Mouse (Mus musculus) brain, embryonic 14.5 days (tissue): ENCODE data around the gene Pcbp3. TPM values are rescaled to one million over a fixed set of nuclear protein-coding genes. Genes with fewer than 3 reads are reported as not detected.
A peak's percentile ranks its signal among the peaks of the same experiment; 100 is the strongest.

Source experiments
- DNase-seq: peaks from one replicate; pipeline ENCODE4 v3.0.0-alpha.2; 2011; ENCODE audit warnings: low read depth
- CTCF ChIP-seq: fragments of 200-500 bp; IDR thresholded peaks from 2 replicates; pipeline ENCODE4 v1.5.1; 2012; ENCODE audit warnings: inconsistent platforms, mild to moderate bottlenecking, moderate library complexity, borderline replicate concordance; ENCODE audit not compliant: insufficient read depth, insufficient read length; ENCODE audit errors: extremely low read depth
- POLR2A ChIP-seq: fragments of 200-500 bp; IDR thresholded peaks from 2 replicates; pipeline ENCODE4 v1.6.1; 2012; ENCODE audit warnings: mild to moderate bottlenecking, inconsistent platforms, borderline replicate concordance; ENCODE audit not compliant: poor library complexity, insufficient read depth, insufficient read length, severe bottlenecking; ENCODE audit errors: extremely low read depth
- polyA plus RNA-seq: library from polyadenylated mRNA; depleted of rRNA; stranded (reverse); fragments of >200 nt; gene quantifications from 2 replicates; pipeline ENCODE4 v1.2.3, GENCODE M21; 2012

The Pcbp3 gene
- polyA plus RNA-seq, 1 experiment: 39.0 TPM

DNA sequence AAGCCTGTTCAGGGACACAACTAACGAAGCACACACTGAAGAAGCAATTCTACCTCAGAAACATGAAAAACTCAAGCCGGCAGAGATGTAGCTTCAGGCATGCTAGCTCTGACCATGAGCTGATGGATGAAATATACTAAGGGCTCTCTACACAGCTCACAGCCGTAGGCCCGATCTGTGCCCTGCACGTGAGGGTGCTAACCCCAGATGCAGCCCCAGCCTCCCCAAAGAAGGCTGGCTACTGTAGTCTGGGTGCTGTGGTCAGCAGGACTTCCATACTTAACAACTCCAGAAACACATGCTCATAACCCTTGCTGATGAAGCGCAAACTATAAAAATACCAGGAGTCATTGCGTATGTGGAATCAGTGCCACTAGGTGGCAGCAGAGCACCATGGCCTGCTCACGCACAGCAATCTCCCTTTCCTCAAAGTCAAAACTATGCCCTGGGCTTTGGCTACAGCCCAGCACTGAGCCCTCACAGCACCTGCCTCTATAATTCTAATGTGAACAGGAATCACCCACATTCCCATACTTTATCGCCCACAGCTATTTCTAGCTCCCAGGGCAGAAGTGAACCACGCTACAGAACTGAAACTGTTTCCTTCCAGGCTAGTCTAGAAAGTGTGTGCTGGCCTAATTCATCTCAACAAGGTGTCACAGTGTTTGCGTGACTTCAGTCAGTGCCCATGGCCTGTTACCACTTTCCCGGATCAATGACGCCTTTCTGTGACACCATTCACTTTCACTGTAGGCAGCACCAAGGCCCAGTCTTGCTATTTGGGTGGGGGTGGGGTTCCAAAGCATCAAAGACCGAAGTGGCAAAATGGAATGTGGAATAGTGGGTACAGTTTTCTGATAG, 126.0 kb downstream of the Pcbp3 start:
- DNase-seq: peak; percentile 88
- TF ChIP-seq CTCF (peak; percentile 99), POLR2A (no peak)

GRCm38 (mm10) chr10:76832841-76833240, 128.8 kb downstream of the Pcbp3 start:
- no peak for DNase-seq
- no peak for TF ChIP-seq POLR2A
- no peak for TF ChIP-seq CTCF

DNA sequence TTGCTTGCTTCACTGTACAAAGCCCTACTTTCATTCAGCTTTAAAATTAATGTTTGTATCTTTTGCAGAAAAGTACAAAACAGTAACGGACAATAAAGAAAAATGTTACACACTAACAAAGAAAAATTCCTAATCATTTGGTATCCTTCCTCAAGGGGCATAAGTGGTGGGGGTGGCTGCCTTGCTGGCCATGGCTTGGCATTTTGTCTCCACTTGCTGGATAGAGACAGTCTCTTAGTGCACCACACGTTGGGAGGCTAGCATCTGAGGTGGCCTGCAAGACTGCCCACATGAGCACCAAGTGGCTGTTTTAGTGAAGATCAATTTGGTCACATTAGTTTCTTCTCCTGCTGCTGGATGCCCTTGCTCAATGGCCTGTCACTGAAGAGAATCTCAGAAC, 129.8 kb downstream of the Pcbp3 start:
- no peak for TF ChIP-seq POLR2A
- TF ChIP-seq CTCF: no peak
- DNase-seq: no peak

- DNase-seq: no peak
- TF ChIP-seq CTCF (no peak), POLR2A (no peak)
Measured at GRCm38 (mm10) chr10:76831151-76831550, 130.5 kb downstream of the Pcbp3 start.

DNA sequence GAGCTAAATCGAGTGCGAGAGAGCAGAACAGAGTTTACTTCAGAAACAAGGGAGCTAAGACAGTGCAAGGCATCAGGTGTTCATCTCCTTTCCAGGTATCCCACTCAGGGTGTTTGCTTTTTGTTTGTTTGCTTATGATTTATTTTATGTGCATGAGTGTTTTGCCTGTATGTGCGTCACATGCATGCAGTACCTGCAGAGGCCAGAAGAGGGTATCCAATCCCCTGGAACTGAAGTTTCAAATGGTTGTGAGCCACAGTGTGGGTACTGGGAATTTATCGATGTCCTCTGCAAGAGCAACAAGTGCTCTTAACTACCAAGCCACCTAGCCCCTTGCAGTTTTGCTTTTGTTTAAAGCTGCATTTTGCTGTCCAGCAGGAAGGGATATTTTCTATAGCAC, 132.8 kb downstream of the Pcbp3 start:
- TF ChIP-seq POLR2A (no peak), CTCF (no peak)
- no peak for DNase-seq

- DNase-seq: no peak
- TF ChIP-seq CTCF (no peak), POLR2A (no peak)
Measured at GRCm38 (mm10) chr10:76822698-76823097, 139.0 kb downstream of the Pcbp3 start.

- DNase-seq: no peak
- TF ChIP-seq POLR2A: no peak
- TF ChIP-seq CTCF: no peak
Measured at GRCm38 (mm10) chr10:76819321-76819720, 142.4 kb downstream of the Pcbp3 start.

- no peak for DNase-seq
Measured at GRCm38 (mm10) chr10:76818337-76818736, 143.3 kb downstream of the Pcbp3 start.

DNA sequence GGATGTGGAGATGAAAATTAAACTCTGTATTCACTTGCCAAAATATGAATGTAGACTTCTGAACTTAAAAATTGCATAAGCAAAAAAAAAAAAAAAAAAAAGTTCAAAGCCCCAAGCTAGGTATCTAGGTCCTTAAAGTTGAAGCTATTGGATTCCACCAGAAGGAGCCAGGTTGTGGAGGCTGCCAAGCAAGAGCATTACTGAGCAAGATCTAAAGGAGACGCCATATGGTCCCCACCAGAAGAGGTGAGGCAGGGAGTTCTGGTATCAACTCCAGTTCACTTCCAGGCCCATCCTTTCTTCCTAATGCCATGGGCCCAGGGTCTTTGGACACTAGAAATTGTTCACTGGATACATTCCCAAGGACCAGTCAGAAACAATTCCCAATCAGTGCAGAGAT, 144.8 kb downstream of the Pcbp3 start:
- TF ChIP-seq POLR2A: no peak
- TF ChIP-seq CTCF: no peak
- DNase-seq: no peak

More at GRCm38 (mm10) chr10:76818337-76818736, 143.3 kb downstream of the Pcbp3 start:
- TF ChIP-seq CTCF (no peak), POLR2A (no peak)

DNA sequence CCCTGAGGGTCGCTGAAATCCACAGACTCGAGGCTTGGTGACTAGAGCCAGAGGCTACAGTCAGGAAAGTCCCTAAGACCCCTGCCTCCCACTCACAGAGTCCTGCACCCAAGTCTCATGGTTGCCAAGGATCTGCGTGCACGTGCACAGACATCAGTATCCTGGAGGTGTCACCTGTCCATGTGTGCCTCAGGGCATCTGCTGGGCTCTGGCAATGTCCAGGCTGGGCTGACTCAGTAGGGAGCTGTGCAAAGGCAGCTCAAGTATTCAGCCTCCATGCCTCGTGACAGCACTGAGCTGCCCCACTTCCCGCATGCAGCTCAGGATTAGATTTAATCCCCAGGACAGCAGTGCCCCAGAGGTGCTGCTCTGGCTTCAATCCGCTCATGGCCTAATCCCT, 145.3 kb downstream of the Pcbp3 start:
- peak; percentile 54 for DNase-seq
- no peak for TF ChIP-seq POLR2A
- no peak for TF ChIP-seq CTCF

GRCm38 (mm10) chr10:76815481-76815880, 146.2 kb downstream of the Pcbp3 start:
- TF ChIP-seq POLR2A (no peak), CTCF (no peak)
- peak; percentile 17 for DNase-seq

- TF ChIP-seq CTCF (no peak), POLR2A (no peak)
- no peak for DNase-seq
Measured at GRCm38 (mm10) chr10:76814811-76815210, 146.9 kb downstream of the Pcbp3 start.

- TF ChIP-seq CTCF (no peak), POLR2A (no peak)
- peak; percentile 69 for DNase-seq
Measured at GRCm38 (mm10) chr10:76809916-76810660, 151.6 kb downstream of the Pcbp3 start.
